Mouse (Mus musculus) erythroblast, embryonic 14.5 days (primary cell): ENCODE data around the gene Olfr742. TPM values are rescaled to one million over a fixed set of nuclear protein-coding genes. Genes with fewer than 3 reads are reported as not detected.

ENCODE experiments used
- H3K27me3 ChIP-seq: 2 replicates; pipeline ENCODE4 v1.6.1; 2012; ENCODE audit warnings: inconsistent platforms; ENCODE audit not compliant: control insufficient read depth
- H3K36me3 ChIP-seq: 2 replicates; pipeline ENCODE4 v1.6.1; 2012; ENCODE audit warnings: mild to moderate bottlenecking, inconsistent platforms; ENCODE audit not compliant: control insufficient read depth
- H3K4me1 ChIP-seq: 2 replicates; pipeline ENCODE4 v1.6.1; 2012; ENCODE audit warnings: inconsistent platforms; ENCODE audit not compliant: control insufficient read depth
- H3K4me3 ChIP-seq: replicated peaks from 2 replicates; pipeline ENCODE3; 2012; ENCODE audit warnings: moderate library complexity, mild to moderate bottlenecking, inconsistent platforms
- H3K9me3 ChIP-seq: 2 replicates; pipeline ENCODE4 v1.6.1; 2012; ENCODE audit warnings: low read length, inconsistent platforms, mixed read lengths; ENCODE audit not compliant: control insufficient read depth
- GATA1 ChIP-seq: IDR thresholded peaks from 2 replicates; pipeline ENCODE4 v1.6.1; 2012; ENCODE audit warnings: low read length, inconsistent platforms, mixed read lengths
- TAL1 ChIP-seq: IDR thresholded peaks from 3 replicates; pipeline ENCODE4 v1.6.1; 2012; ENCODE audit warnings: low read length, inconsistent platforms, mixed read lengths
- polyA plus RNA-seq: library from polyadenylated mRNA; stranded (reverse); fragments of >175 nt; gene quantifications from 2 replicates; pipeline ENCODE4 v1.2.3, GENCODE M21; 2012

Gene Olfr742
- not detected in 2 replicates for polyA plus RNA-seq

DNA sequence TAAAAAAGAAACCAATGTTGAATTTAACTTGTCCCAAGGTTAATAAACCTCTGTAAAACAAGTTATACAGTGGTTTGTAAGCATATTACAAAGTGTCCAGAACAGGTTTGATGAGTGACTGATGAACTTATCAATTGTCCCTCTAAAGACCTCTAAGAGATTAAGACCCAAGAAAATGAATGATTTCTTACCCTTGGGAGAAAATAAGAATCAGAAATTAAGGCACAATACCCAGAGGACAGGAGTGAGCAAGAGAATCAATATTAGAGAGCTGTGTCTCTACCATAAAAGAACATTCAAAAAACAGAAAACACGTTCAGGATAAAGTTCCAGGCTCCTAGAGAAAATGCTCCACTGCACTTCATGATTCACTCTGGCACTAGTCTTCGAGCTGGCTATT is at the start of gene Olfr742:
Gene Olfr742 (plus strand): TSS at position 301 of the 400 bp plus-strand sequence.
- Histone ChIP-seq H3K4me1 (no peaks in the 10 kb centered on the region), H3K27me3 (no peaks in the 10 kb centered on the region), H3K9me3 (no peaks in the 10 kb centered on the region), H3K36me3 (no peaks in the 10 kb centered on the region), H3K4me3 (no peak within 1 kb of the TSS)
- TF ChIP-seq GATA1 (no peak), TAL1 (no peak)

DNA sequence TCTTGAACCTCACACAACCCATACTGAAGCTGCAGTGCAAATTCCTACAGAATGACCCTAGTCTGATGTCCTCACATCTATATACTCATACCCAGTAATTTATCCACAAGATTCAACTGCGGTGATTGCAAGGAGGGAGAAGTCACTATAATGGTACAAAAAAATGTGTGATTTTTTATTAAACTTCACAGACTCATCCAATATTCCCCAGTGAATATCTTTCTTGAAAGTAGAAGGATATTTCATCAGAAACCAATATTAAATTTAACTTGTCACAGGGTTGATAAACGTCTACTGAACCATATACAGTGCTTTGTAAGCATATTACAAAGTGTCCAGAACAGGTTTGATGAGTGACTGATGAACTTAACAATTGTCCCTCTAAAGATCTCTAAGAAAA is 31.0 kb upstream of the Olfr742 start, which contains the start of gene Olfr741:
Gene Olfr741 (plus strand): TSS at position 301 of the 400 bp plus-strand sequence.
- TF ChIP-seq TAL1, result no peak
- no peak for TF ChIP-seq GATA1
- Histone ChIP-seq H3K4me1 (no peaks in the 10 kb centered on the region), H3K36me3 (no peaks in the 10 kb centered on the region), H3K27me3 (no peaks in the 10 kb centered on the region), H3K9me3 (no peaks in the 10 kb centered on the region), H3K4me3 (no peak within 1 kb of the TSS)

DNA sequence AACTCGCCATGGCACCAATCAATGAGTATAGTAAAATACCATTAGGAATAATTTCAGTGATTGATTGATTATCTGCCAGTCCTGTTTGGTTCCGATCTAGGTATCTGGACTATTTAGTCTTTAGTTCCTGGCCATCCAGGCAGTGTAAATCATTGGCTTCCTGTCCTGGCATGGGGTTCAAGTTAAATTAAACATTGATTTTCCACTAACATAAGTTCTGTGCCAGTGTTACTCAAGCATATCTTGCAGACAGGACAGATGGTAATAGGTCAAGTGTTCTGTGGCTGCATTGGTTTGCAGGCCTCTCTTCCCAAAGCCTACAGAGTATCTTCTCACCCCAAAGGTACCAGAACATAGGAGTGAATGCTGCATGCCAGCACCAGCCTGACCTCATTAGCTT is 25.0 kb upstream of the Olfr742 start:
- H3K9me3 ChIP-seq, result 0 out of 2 replicates have a peak, but pooled peaks cover 2% of the 10 kb centered on the region
- no peaks in the 10 kb centered on the region for H3K4me1 ChIP-seq
- no peaks in the 10 kb centered on the region for H3K27me3 ChIP-seq
- TF ChIP-seq TAL1, result no peak
- no peak for TF ChIP-seq GATA1
- H3K4me3 ChIP-seq, result no peak overlapping the region
- no peaks in the 10 kb centered on the region for H3K36me3 ChIP-seq

DNA sequence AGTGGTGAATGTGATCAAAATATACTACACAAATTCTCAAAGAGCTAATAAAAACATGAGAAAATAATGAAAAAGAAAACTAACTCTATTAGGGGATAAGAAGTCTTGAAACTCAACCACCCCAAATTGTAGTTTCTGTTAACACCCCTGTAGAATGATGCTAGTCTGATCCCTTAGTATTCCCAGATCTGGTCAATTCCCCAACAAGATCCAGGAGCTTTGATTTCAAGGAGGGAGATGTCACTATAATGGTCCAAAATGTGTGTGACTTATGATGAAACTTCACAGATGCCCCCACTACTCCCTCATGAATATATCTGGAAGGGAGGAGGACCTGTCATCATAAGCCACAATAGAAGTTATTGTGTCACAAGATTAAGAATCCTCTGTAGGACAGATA is 18.1 kb downstream of the Olfr742 start, which contains the start of gene Olfr743:
Gene Olfr743 (plus strand): TSS at position 301 of the 400 bp plus-strand sequence.
- H3K9me3 ChIP-seq, result no peaks in the 10 kb centered on the region; the same call in 1 of the 2 replicates
- H3K4me3 ChIP-seq, result no peak within 1 kb of the TSS
- TF ChIP-seq TAL1 (no peak), GATA1 (no peak)
- H3K27me3 ChIP-seq, result no peaks in the 10 kb centered on the region
- no peaks in the 10 kb centered on the region for H3K36me3 ChIP-seq
- no peaks in the 10 kb centered on the region for H3K4me1 ChIP-seq

DNA sequence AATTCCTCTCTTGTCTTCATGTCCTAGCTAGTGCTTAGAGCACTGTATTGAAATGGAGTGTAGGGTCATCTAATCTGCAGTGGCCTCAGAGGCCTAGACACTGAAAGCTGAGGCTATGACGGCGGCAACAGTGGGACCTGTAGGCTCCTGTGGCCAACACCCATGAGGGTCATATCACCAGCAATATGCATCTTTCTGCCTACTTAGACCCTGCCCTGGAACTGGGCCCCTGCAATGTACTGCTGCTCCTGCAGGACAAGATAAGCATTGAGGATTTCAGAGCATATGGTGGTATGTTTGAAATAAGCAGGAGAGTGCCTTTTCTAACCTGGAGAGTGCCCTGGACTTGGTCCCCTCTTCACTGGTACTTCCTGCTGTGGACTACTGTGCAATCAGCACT is 49.3 kb downstream of the Olfr742 start:
- H3K4me1 ChIP-seq, result no peaks in the 10 kb centered on the region
- no peaks in the 10 kb centered on the region for H3K36me3 ChIP-seq
- H3K27me3 ChIP-seq, result no peaks in the 10 kb centered on the region
- no peak overlapping the region for H3K4me3 ChIP-seq
- TF ChIP-seq TAL1, result no peak
- TF ChIP-seq GATA1, result no peak
- H3K9me3 ChIP-seq, result peaks cover 10% of the 10 kb centered on the region

Other genes starting within 250 kb of the Olfr742 start
- not detected in 2 replicates for gene Olfr732, start 219.4 kb upstream of the Olfr742 start, polyA plus RNA-seq
- gene Olfr733, start 202.1 kb upstream of the Olfr742 start, polyA plus RNA-seq, result not detected in 2 replicates
- not detected in 2 replicates for gene Olfr734, start 176.8 kb upstream of the Olfr742 start, polyA plus RNA-seq
- not detected in 2 replicates for gene Olfr735, start 154.7 kb upstream of the Olfr742 start, polyA plus RNA-seq
- not detected in 2 replicates for gene Tlr11, start 145.7 kb upstream of the Olfr742 start, polyA plus RNA-seq
- 0.02 TPM in 1 of 2 replicates, not detected in the other for gene Olfr736, start 122.4 kb upstream of the Olfr742 start, polyA plus RNA-seq
- gene Olfr738, start 96.0 kb upstream of the Olfr742 start, polyA plus RNA-seq, result 0.05 TPM in 1 of 2 replicates, not detected in the other
- gene Olfr739, start 85.0 kb upstream of the Olfr742 start, polyA plus RNA-seq, result not detected in 2 replicates
- not detected in 2 replicates for gene Olfr740, start 58.1 kb upstream of the Olfr742 start, polyA plus RNA-seq
- not detected in 2 replicates for gene Olfr741, start 30.9 kb upstream of the Olfr742 start, polyA plus RNA-seq
- not detected in 2 replicates for gene Olfr743, start 18.2 kb downstream of the Olfr742 start, polyA plus RNA-seq
- not detected in 2 replicates for gene Olfr744, start 111.3 kb downstream of the Olfr742 start, polyA plus RNA-seq
- gene Olfr745, start 135.8 kb downstream of the Olfr742 start, polyA plus RNA-seq, result not detected in 2 replicates
- not detected in 2 replicates for gene Olfr746, start 143.5 kb downstream of the Olfr742 start, polyA plus RNA-seq
- not detected in 2 replicates for gene Olfr747, start 189.6 kb downstream of the Olfr742 start, polyA plus RNA-seq
- not detected in 2 replicates for gene Olfr748, start 203.8 kb downstream of the Olfr742 start, polyA plus RNA-seq
- gene Olfr749, start 241.5 kb downstream of the Olfr742 start, polyA plus RNA-seq, result 0.03 TPM in 1 of 2 replicates, not detected in the other